Mouse (Mus musculus) MEL (cell line): ENCODE results near the gene Far2. TPM values are rescaled to one million over a fixed set of nuclear protein-coding genes. Genes with fewer than 3 reads are reported as not detected.

ENCODE experiments used
- DNase-seq: peaks from one replicate; pipeline ENCODE4 v3.0.0; 2011; ENCODE audit warnings: low read depth, low spot score
- H3K27ac ChIP-seq: 2 replicates; pipeline ENCODE4 v1.5.1; 2012; ENCODE audit warnings: low read depth, mild to moderate bottlenecking, control low read depth, low read length, moderate library complexity; ENCODE audit not compliant: control insufficient read depth
- H3K27me3 ChIP-seq, 2 experiments: fragments of 150-350 bp in 1 of 2; sonication (generic) in 1 of 2; 2 replicates each; pipeline ENCODE4 v1.6.1; 2012; ENCODE audit warnings: low read length in 2 of 2, mild to moderate bottlenecking in 2 of 2, improper control_type of control experiment in 1 of 2, moderate library complexity in 1 of 2; ENCODE audit not compliant: insufficient read depth in 2 of 2, control insufficient read depth in 1 of 2
- H3K36me3 ChIP-seq, 2 experiments: 2 replicates each; pipeline ENCODE4 v1.6.1; 2012 to 2014; ENCODE audit warnings: low read length in 2 of 2, improper control_type of control experiment in 1 of 2, inconsistent platforms in 1 of 2, mild to moderate bottlenecking in 1 of 2; ENCODE audit not compliant: insufficient read depth in 2 of 2, control insufficient read depth in 1 of 2
- H3K4me1 ChIP-seq, 2 experiments: fragments of 150-350 bp in 1 of 2; sonication (generic) in 1 of 2; 2 replicates each; pipeline ENCODE4 v1.6.1; 2012; ENCODE audit warnings: low read length in 2 of 2, improper control_type of control experiment in 1 of 2, mild to moderate bottlenecking in 1 of 2; ENCODE audit not compliant: insufficient read depth in 2 of 2, control insufficient read depth in 1 of 2
- H3K4me3 ChIP-seq, 2 experiments: fragments of 150-350 bp in 1 of 2; sonication (generic) in 1 of 2; 2 replicates each; pipeline ENCODE4 v1.5.1; 2012; ENCODE audit warnings: low read depth in 2 of 2, low read length in 2 of 2, mild to moderate bottlenecking in 2 of 2, moderate library complexity in 2 of 2, control low read depth in 1 of 2, improper control_type of control experiment in 1 of 2; ENCODE audit not compliant: control insufficient read depth in 1 of 2, insufficient read depth in 1 of 2
- H3K79me2 ChIP-seq: 2 replicates; pipeline ENCODE4 v1.6.1; 2012; ENCODE audit warnings: mild to moderate bottlenecking, low read length, moderate library complexity; ENCODE audit not compliant: control insufficient read depth, poor library complexity, insufficient read depth
- H3K9ac ChIP-seq: 2 replicates; pipeline ENCODE4 v1.6.1; 2012; ENCODE audit warnings: low read depth, mild to moderate bottlenecking, control low read depth, low read length, moderate library complexity; ENCODE audit not compliant: control insufficient read depth, poor library complexity, severe bottlenecking
- H3K9me3 ChIP-seq: fragments of 150-350 bp; sonication (generic); replicated peaks from 2 replicates; pipeline ENCODE4 v1.6.1; 2012; ENCODE audit warnings: mild to moderate bottlenecking, low read length, improper control_type of control experiment, moderate library complexity; ENCODE audit not compliant: insufficient read depth
- BHLHE40 ChIP-seq: IDR thresholded peaks from 2 replicates; pipeline ENCODE4 v1.6.1; 2012; ENCODE audit warnings: low read depth, mild to moderate bottlenecking, inconsistent platforms, low read length, improper control_type of control experiment, borderline replicate concordance
- CHD2 ChIP-seq: IDR thresholded peaks from 2 replicates; pipeline ENCODE4 v1.6.1; 2011; ENCODE audit warnings: low read length, improper control_type of control experiment
- ELF1 ChIP-seq: IDR thresholded peaks from 2 replicates; pipeline ENCODE4 v1.6.1; 2014; ENCODE audit warnings: low read depth, mild to moderate bottlenecking, inconsistent platforms, low read length, improper control_type of control experiment, moderate library complexity
- ETS1 ChIP-seq: IDR thresholded peaks from 2 replicates; pipeline ENCODE4 v1.6.1; 2012; ENCODE audit warnings: low read depth, mild to moderate bottlenecking, inconsistent platforms, low read length, improper control_type of control experiment, moderate library complexity
- GABPA ChIP-seq: IDR thresholded peaks from 2 replicates; pipeline ENCODE4 v1.6.1; 2012; ENCODE audit warnings: low read depth, mild to moderate bottlenecking, inconsistent platforms, low read length, improper control_type of control experiment, moderate library complexity
- JUND ChIP-seq: IDR thresholded peaks from 2 replicates; pipeline ENCODE4 v1.6.1; 2011; ENCODE audit warnings: low read depth, mild to moderate bottlenecking, improper control_type of control experiment, low read length
- MAZ ChIP-seq: IDR thresholded peaks from 2 replicates; pipeline ENCODE4 v1.6.1; 2012; ENCODE audit warnings: low read depth, mild to moderate bottlenecking, inconsistent platforms, low read length, improper control_type of control experiment
- MYB ChIP-seq: IDR thresholded peaks from 2 replicates; pipeline ENCODE4 v1.6.1; 2011; ENCODE audit warnings: mild to moderate bottlenecking, low read depth, low read length, improper control_type of control experiment
- POLR2AphosphoS2 ChIP-seq: IDR thresholded peaks from 2 replicates; pipeline ENCODE4 v1.6.1; 2011; ENCODE audit warnings: low read length, improper control_type of control experiment
- POLR2AphosphoS5 ChIP-seq: IDR thresholded peaks from 2 replicates; pipeline ENCODE4 v1.6.1; 2012; ENCODE audit warnings: low read depth, borderline replicate concordance, mild to moderate bottlenecking, inconsistent platforms, low read length, moderate library complexity, mixed read lengths
- RAD21 ChIP-seq: IDR thresholded peaks from 2 replicates; pipeline ENCODE4 v1.6.1; 2011; ENCODE audit warnings: mild to moderate bottlenecking, low read depth, low read length, improper control_type of control experiment
- RCOR1 ChIP-seq: IDR thresholded peaks from 2 replicates; pipeline ENCODE4 v1.6.1; 2012; ENCODE audit warnings: low read depth, mild to moderate bottlenecking, inconsistent platforms, low read length, improper control_type of control experiment
- SIN3A ChIP-seq: IDR thresholded peaks from 2 replicates; pipeline ENCODE4 v1.6.1; 2012; ENCODE audit warnings: low read length, improper control_type of control experiment, inconsistent platforms
- TBP ChIP-seq: IDR thresholded peaks from 2 replicates; pipeline ENCODE4 v1.8.0; 2011; ENCODE audit warnings: low read depth, low read length, improper control_type of control experiment
- TCF12 ChIP-seq: IDR thresholded peaks from 2 replicates; pipeline ENCODE4 v1.6.1; 2014; ENCODE audit warnings: low read depth, mild to moderate bottlenecking, inconsistent platforms, low read length, improper control_type of control experiment, moderate library complexity
- USF1 ChIP-seq: IDR thresholded peaks from 2 replicates; pipeline ENCODE4 v1.6.1; 2014; ENCODE audit warnings: low read depth, mild to moderate bottlenecking, inconsistent platforms, low read length, improper control_type of control experiment, moderate library complexity
- USF2 ChIP-seq, 2 experiments: IDR thresholded peaks; 2 replicates each; pipeline ENCODE4 v1.6.1; 2011 to 2012; ENCODE audit warnings: improper control_type of control experiment in 2 of 2, low read length in 2 of 2, borderline replicate concordance in 1 of 2, inconsistent platforms in 1 of 2, low read depth in 1 of 2, mild to moderate bottlenecking in 1 of 2; ENCODE audit not compliant: insufficient read depth in 1 of 2
- ZKSCAN1 ChIP-seq: IDR thresholded peaks from 2 replicates; pipeline ENCODE4 v1.6.1; 2012; ENCODE audit warnings: low read depth, mild to moderate bottlenecking, inconsistent platforms, low read length, improper control_type of control experiment, moderate library complexity
- ZMIZ1 ChIP-seq: IDR thresholded peaks from 2 replicates; pipeline ENCODE4 v1.6.1; 2012; ENCODE audit warnings: low read depth, mild to moderate bottlenecking, inconsistent platforms, low read length, improper control_type of control experiment, moderate library complexity
- polyA plus RNA-seq, 2 experiments: library from polyadenylated mRNA; stranded (reverse) in 1 of 2; unstranded in 1 of 2; fragments of >175 nt in 1 of 2; fragments of >200 nt in 1 of 2; gene quantifications; 2 replicates each; pipeline versions ENCODE4 v1.2.1 to v1.2.4; 2012; ENCODE audit warnings: low replicate concordance in 2 of 2, low read depth in 1 of 2; ENCODE audit not compliant: insufficient read length in 2 of 2, insufficient read depth in 1 of 2, missing spikeins in 1 of 2
- total RNA-seq: library from RNA; depleted of rRNA; stranded (reverse); fragments of 300-350 nt; gene quantifications from 2 replicates; pipeline ENCODE4 v1.2.3, GENCODE M21; 2012

The Far2 gene
- total and polyA plus RNA-seq, 3 experiments, result 0.81 to 2.8 TPM; not detected in 1

GRCm38 (mm10) chr6:148132314-148132713 lies 85.3 kb downstream of the Far2 start:
- Histone ChIP-seq H3K27ac (no peak overlapping the region), H3K4me3 (no peak overlapping the region), H3K36me3 (no peaks in the 10 kb centered on the region), H3K4me1 (no peaks in the 10 kb centered on the region), H3K9ac (no peak overlapping the region), H3K79me2 (no peaks in the 10 kb centered on the region), H3K27me3 (no peaks in the 10 kb centered on the region; a peak in 1 of 4 replicates), H3K9me3 (no peaks in the 10 kb centered on the region)
- DNase-seq, result no peak
- TF ChIP-seq MAZ (no peak), CHD2 (no peak), RAD21 (no peak), USF2 (IDR thresholded peaks at IDR 0.05; ENCODE audit: borderline replicate concordance in 1 of 2, insufficient read depth in 1 of 2, low read depth in 1 of 2, low read length in 2 of 2) (no peak)

- H3K9me3 ChIP-seq, result no peaks in the 10 kb centered on the region
- H3K36me3 ChIP-seq, result no peaks in the 10 kb centered on the region
- no peak for DNase-seq
- H3K27me3 ChIP-seq, result no peaks in the 10 kb centered on the region; a peak in 1 of 4 replicates
- TF ChIP-seq MAZ, result no peak
- no peak for TF ChIP-seq SIN3A
- no peak for TF ChIP-seq JUND
- no peak for TF ChIP-seq ELF1
- no peak for TF ChIP-seq MYB
- TF ChIP-seq TCF12, result no peak
- TF ChIP-seq ZMIZ1, result no peak
- no peak for TF ChIP-seq POLR2AphosphoS5
- no peak for TF ChIP-seq RAD21
- no peak for TF ChIP-seq BHLHE40
- no peak for TF ChIP-seq TBP
- no peak for TF ChIP-seq USF1
- no peak for TF ChIP-seq ZKSCAN1
- TF ChIP-seq GABPA, result no peak
- no peak for TF ChIP-seq RCOR1
- TF ChIP-seq ETS1, result no peak
- no peak for TF ChIP-seq POLR2AphosphoS2
- no peaks in the 10 kb centered on the region for H3K79me2 ChIP-seq
- H3K4me3 ChIP-seq, result no peak overlapping the region
- H3K9ac ChIP-seq, result no peak overlapping the region
- no peak overlapping the region for H3K27ac ChIP-seq
- H3K4me1 ChIP-seq, result no peaks in the 10 kb centered on the region
Measured at GRCm38 (mm10) chr6:148133536-148133935, 86.5 kb downstream of the Far2 start.
